Mouse (Mus musculus) forebrain, embryonic 13.5 days (tissue): ENCODE measurements at regions not wholly inside any gene's neighbourhood (a gene's known extent, or its start where the extent isn't known, plus 50 kb on each side); places are given as distances from the start of the nearest gene placed in this dataset.

Experiments
- ATAC-seq: fragments of 200-750 bp; cut with Nextera tagmentation; 2 replicates; pipeline ENCODE4 v1.8.0; 2017
- H3K27ac ChIP-seq: fragments of 300-500 bp; sonication (generic); 2 replicates; pipeline ENCODE4 v1.5.1; 2015; ENCODE audit warnings: inconsistent platforms, mild to moderate bottlenecking, moderate library complexity
- H3K27me3 ChIP-seq: fragments of 300-500 bp; sonication (generic); 2 replicates; pipeline ENCODE4 v1.6.1; 2015; ENCODE audit warnings: mild to moderate bottlenecking, inconsistent platforms
- H3K36me3 ChIP-seq: fragments of 300-500 bp; sonication (generic); 2 replicates; pipeline ENCODE4 v1.6.1; 2015; ENCODE audit warnings: mild to moderate bottlenecking, inconsistent platforms; ENCODE audit not compliant: poor library complexity, severe bottlenecking
- H3K4me1 ChIP-seq: fragments of 300-500 bp; sonication (generic); 2 replicates; pipeline ENCODE4 v1.6.1; 2015; ENCODE audit warnings: inconsistent platforms
- H3K4me2 ChIP-seq: fragments of 300-500 bp; sonication (generic); 2 replicates; pipeline ENCODE4 v1.6.1; 2015; ENCODE audit warnings: inconsistent platforms, mild to moderate bottlenecking, moderate library complexity
- H3K4me3 ChIP-seq: fragments of 300-500 bp; sonication (generic); 2 replicates; pipeline ENCODE4 v1.5.1; 2015; ENCODE audit warnings: mild to moderate bottlenecking, inconsistent platforms
- H3K9ac ChIP-seq: fragments of 300-500 bp; sonication (generic); 2 replicates; pipeline ENCODE4 v1.6.1; 2015; ENCODE audit warnings: mild to moderate bottlenecking, inconsistent platforms
- H3K9me3 ChIP-seq: fragments of 300-500 bp; sonication (generic); replicated peaks from 2 replicates; pipeline ENCODE4 v1.6.1; 2016; ENCODE audit warnings: inconsistent platforms
- WGBS: fragments of 180-500 bp; shearing (Covaris S2); methylation state at CpG from one replicate; pipeline ENCODE4 v1.1.7; 2015; 5-methylcytosine and 5-hydroxymethylcytosine counted together

- no peak overlapping the region for H3K27ac ChIP-seq
- H3K4me3 ChIP-seq, result no peak overlapping the region
- no peak overlapping the region for H3K4me2 ChIP-seq
- no peaks in the 10 kb centered on the region for H3K9me3 ChIP-seq
- no peak overlapping the region for H3K9ac ChIP-seq
- no peaks in the 10 kb centered on the region for H3K4me1 ChIP-seq
- WGBS, result 70% methylated on average over 5 of the region's 5 CpGs
- ATAC-seq, result no peak
- H3K27me3 ChIP-seq, result no peaks in the 10 kb centered on the region
- H3K36me3 ChIP-seq, result no peaks in the 10 kb centered on the region
Measured at GRCm38 (mm10) chr1:50622870-50623607, 277.4 kb upstream of the Tmeff2 start.

- no peaks in the 10 kb centered on the region for H3K9me3 ChIP-seq
- WGBS, result 81% methylated on average over 4 of the region's 4 CpGs
- H3K9ac ChIP-seq, result no peak overlapping the region
- H3K4me2 ChIP-seq, result no peak overlapping the region
- no peaks in the 10 kb centered on the region for H3K4me1 ChIP-seq
- H3K4me3 ChIP-seq, result no peak overlapping the region
- no peak overlapping the region for H3K27ac ChIP-seq
- H3K36me3 ChIP-seq, result no peaks in the 10 kb centered on the region
- no peak for ATAC-seq
- no peaks in the 10 kb centered on the region for H3K27me3 ChIP-seq
Measured at GRCm38 (mm10) chr1:50629000-50629399, 271.4 kb upstream of the Tmeff2 start.

GRCm38 (mm10) chr1:50629473-50630071, 270.9 kb upstream of the Tmeff2 start:
- no peaks in the 10 kb centered on the region for H3K4me1 ChIP-seq
- WGBS, result 61% methylated on average over 3 of the region's 3 CpGs
- no peaks in the 10 kb centered on the region for H3K9me3 ChIP-seq
- no peak for ATAC-seq
- no peak overlapping the region for H3K4me3 ChIP-seq
- H3K4me2 ChIP-seq, result no peak overlapping the region
- no peak overlapping the region for H3K9ac ChIP-seq
- H3K27me3 ChIP-seq, result no peaks in the 10 kb centered on the region
- H3K36me3 ChIP-seq, result no peaks in the 10 kb centered on the region
- H3K27ac ChIP-seq, result no peak overlapping the region

- no peak for ATAC-seq
- 51% methylated on average over 1 of the region's 1 CpGs for WGBS
- H3K9me3 ChIP-seq, result no peaks in the 10 kb centered on the region
- no peak overlapping the region for H3K4me2 ChIP-seq
- H3K4me1 ChIP-seq, result no peaks in the 10 kb centered on the region
- no peak overlapping the region for H3K27ac ChIP-seq
- no peak overlapping the region for H3K9ac ChIP-seq
- H3K4me3 ChIP-seq, result no peak overlapping the region
- no peaks in the 10 kb centered on the region for H3K27me3 ChIP-seq
- no peaks in the 10 kb centered on the region for H3K36me3 ChIP-seq
Measured at GRCm38 (mm10) chr1:50637992-50638391, 262.5 kb upstream of the Tmeff2 start.

GRCm38 (mm10) chr1:50646931-50647674, 253.3 kb upstream of the Tmeff2 start:
- Histone ChIP-seq H3K27ac (no peak overlapping the region), H3K4me2 (no peak overlapping the region), H3K27me3 (no peaks in the 10 kb centered on the region), H3K36me3 (no peaks in the 10 kb centered on the region), H3K9ac (no peak overlapping the region), H3K4me1 (no peaks in the 10 kb centered on the region), H3K4me3 (no peak overlapping the region), H3K9me3 (no peaks in the 10 kb centered on the region)
- 71% methylated on average over 2 of the region's 2 CpGs for WGBS
- ATAC-seq, result peak; percentile 72

GRCm38 (mm10) chr1:50651974-50652665, 248.3 kb upstream of the Tmeff2 start:
- H3K27ac ChIP-seq, result no peak overlapping the region
- H3K9me3 ChIP-seq, result no peaks in the 10 kb centered on the region
- no peaks in the 10 kb centered on the region for H3K36me3 ChIP-seq
- no peak overlapping the region for H3K9ac ChIP-seq
- H3K4me1 ChIP-seq, result no peaks in the 10 kb centered on the region
- 59% methylated on average over 3 of the region's 3 CpGs for WGBS
- no peaks in the 10 kb centered on the region for H3K27me3 ChIP-seq
- no peak overlapping the region for H3K4me2 ChIP-seq
- ATAC-seq, result peak; percentile 70; the same call in 1 of the 2 replicates
- no peak overlapping the region for H3K4me3 ChIP-seq

- ATAC-seq, result no peak
- WGBS, result 94% methylated on average over 3 of the region's 3 CpGs
- no peaks in the 10 kb centered on the region for H3K27me3 ChIP-seq
Measured at GRCm38 (mm10) chr1:50665139-50665538, 235.3 kb upstream of the Tmeff2 start.

GRCm38 (mm10) chr1:50682971-50683370, 217.5 kb upstream of the Tmeff2 start:
- Histone ChIP-seq H3K4me1 (no peaks in the 10 kb centered on the region), H3K9ac (no peak overlapping the region), H3K4me2 (no peak overlapping the region), H3K27me3 (no peaks in the 10 kb centered on the region), H3K9me3 (no peaks in the 10 kb centered on the region), H3K4me3 (no peak overlapping the region), H3K27ac (no peak overlapping the region), H3K36me3 (no peaks in the 10 kb centered on the region)
- no peak for ATAC-seq
- 88% methylated on average over 3 of the region's 3 CpGs for WGBS

More at GRCm38 (mm10) chr1:50665139-50665538, 235.3 kb upstream of the Tmeff2 start:
- Histone ChIP-seq H3K9me3 (no peaks in the 10 kb centered on the region), H3K27ac (no peak overlapping the region), H3K4me2 (no peak overlapping the region), H3K4me1 (no peaks in the 10 kb centered on the region), H3K4me3 (no peak overlapping the region), H3K36me3 (no peaks in the 10 kb centered on the region), H3K9ac (no peak overlapping the region)

GRCm38 (mm10) chr1:50685361-50685760, 215.1 kb upstream of the Tmeff2 start:
- no peak overlapping the region for H3K27ac ChIP-seq
- ATAC-seq, result no peak
- no peak overlapping the region for H3K4me3 ChIP-seq
- no peaks in the 10 kb centered on the region for H3K9me3 ChIP-seq
- 70% methylated on average over 2 of the region's 2 CpGs for WGBS
- H3K4me2 ChIP-seq, result no peak overlapping the region
- no peaks in the 10 kb centered on the region for H3K4me1 ChIP-seq
- no peaks in the 10 kb centered on the region for H3K36me3 ChIP-seq
- no peaks in the 10 kb centered on the region for H3K27me3 ChIP-seq
- no peak overlapping the region for H3K9ac ChIP-seq

- Histone ChIP-seq H3K9ac (no peak overlapping the region), H3K36me3 (no peaks in the 10 kb centered on the region), H3K4me2 (no peak overlapping the region), H3K4me3 (no peak overlapping the region), H3K27ac (no peak overlapping the region), H3K9me3 (no peaks in the 10 kb centered on the region), H3K27me3 (no peaks in the 10 kb centered on the region), H3K4me1 (no peaks in the 10 kb centered on the region)
- 81% methylated on average over 1 of the region's 1 CpGs for WGBS
- ATAC-seq, result no peak
Measured at GRCm38 (mm10) chr1:50696916-50697315, 203.5 kb upstream of the Tmeff2 start.

GRCm38 (mm10) chr1:50697333-50698216, 202.9 kb upstream of the Tmeff2 start:
- 87% methylated on average over 7 of the region's 7 CpGs for WGBS

More at GRCm38 (mm10) chr1:50697333-50698216, 202.9 kb upstream of the Tmeff2 start:
- no peak overlapping the region for H3K4me2 ChIP-seq
- no peaks in the 10 kb centered on the region for H3K27me3 ChIP-seq
- H3K9ac ChIP-seq, result no peak overlapping the region
- no peak overlapping the region for H3K4me3 ChIP-seq
- no peaks in the 10 kb centered on the region for H3K4me1 ChIP-seq
- no peaks in the 10 kb centered on the region for H3K9me3 ChIP-seq
- ATAC-seq, result no peak
- H3K36me3 ChIP-seq, result no peaks in the 10 kb centered on the region
- no peak overlapping the region for H3K27ac ChIP-seq
